Mouse (Mus musculus): ENCODE measurements around the gene Wasf1. TPM values are rescaled to one million over a fixed set of nuclear protein-coding genes. Genes with fewer than 3 reads are reported as not detected.

The Wasf1 gene
- polyA plus RNA-seq, 1 experiment from 2014 or later: 31.3 TPM

DNA sequence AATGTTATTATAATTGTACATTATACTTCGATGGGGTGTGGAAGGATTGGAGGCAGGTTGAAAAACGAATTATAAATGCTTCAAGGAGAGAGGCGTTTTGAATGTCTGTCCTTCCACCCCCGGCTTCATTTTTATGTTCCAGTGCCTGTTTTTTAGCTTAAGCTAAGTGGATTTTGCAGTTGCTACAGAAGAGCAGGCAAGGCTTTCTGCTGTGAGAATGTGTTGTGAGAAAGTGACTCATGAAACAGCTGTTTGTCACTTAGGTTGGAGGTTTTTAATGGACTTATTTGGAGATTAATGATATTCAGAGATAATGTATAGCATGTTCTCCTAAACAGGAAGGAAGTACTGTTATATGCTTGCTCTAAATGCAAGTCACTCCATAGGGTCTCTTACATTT is 5.9 kb downstream of the Wasf1 start:
- H3K9me3 ChIP-seq: no peaks in the 10 kb centered on the region
- H3K4me1 ChIP-seq (replicated peaks): peaks cover 2% of the 10 kb centered on the region; the same call in 1 of the 2 replicates
- H3K4me2 ChIP-seq: no peak overlapping the region
- WGBS: 77% methylated on average over 4 of the region's 4 CpGs
- ATAC-seq (ENCODE audit: insufficient number of reproducible peaks, insufficient read depth, low FRiP score, low TSS enrichment, low read depth): no peak
- no peaks in the 10 kb centered on the region for H3K36me3 ChIP-seq
- no peaks in the 10 kb centered on the region for H3K27me3 ChIP-seq
- H3K9ac ChIP-seq (replicated peaks): no peak overlapping the region
- H3K4me3 ChIP-seq (replicated peaks): no peak overlapping the region
- no peak overlapping the region for H3K27ac ChIP-seq

GRCm38 (mm10) chr10:40895765-40896164 is 12.5 kb downstream of the Wasf1 start:
- peaks cover 4% of the 10 kb centered on the region; the same call in 1 of the 2 replicates for H3K4me1 ChIP-seq (replicated peaks)
- H3K36me3 ChIP-seq: no peaks in the 10 kb centered on the region
- H3K9ac ChIP-seq (replicated peaks): no peak overlapping the region
- no peak overlapping the region for H3K27ac ChIP-seq
- no peaks in the 10 kb centered on the region for H3K27me3 ChIP-seq
- WGBS: 89% methylated on average over 12 of the region's 12 CpGs
- no peak for ATAC-seq (ENCODE audit: insufficient number of reproducible peaks, insufficient read depth, low FRiP score, low TSS enrichment, low read depth)
- H3K9me3 ChIP-seq: no peaks in the 10 kb centered on the region
- H3K4me2 ChIP-seq: no peak overlapping the region
- no peak overlapping the region for H3K4me3 ChIP-seq (replicated peaks)

GRCm38 (mm10) chr10:40896656-40897055 is 13.4 kb downstream of the Wasf1 start:
- H3K9ac ChIP-seq (replicated peaks): no peak overlapping the region
- H3K4me1 ChIP-seq (replicated peaks): peaks cover 4% of the 10 kb centered on the region; the same call in 1 of the 2 replicates
- H3K27me3 ChIP-seq: no peaks in the 10 kb centered on the region
- no peak overlapping the region for H3K4me3 ChIP-seq (replicated peaks)
- no peak overlapping the region for H3K4me2 ChIP-seq
- H3K9me3 ChIP-seq: no peaks in the 10 kb centered on the region
- ATAC-seq (ENCODE audit: insufficient number of reproducible peaks, insufficient read depth, low FRiP score, low TSS enrichment, low read depth): no peak
- no peaks in the 10 kb centered on the region for H3K36me3 ChIP-seq
- WGBS: 68% methylated on average over 5 of the region's 5 CpGs
- H3K27ac ChIP-seq: no peak overlapping the region

DNA sequence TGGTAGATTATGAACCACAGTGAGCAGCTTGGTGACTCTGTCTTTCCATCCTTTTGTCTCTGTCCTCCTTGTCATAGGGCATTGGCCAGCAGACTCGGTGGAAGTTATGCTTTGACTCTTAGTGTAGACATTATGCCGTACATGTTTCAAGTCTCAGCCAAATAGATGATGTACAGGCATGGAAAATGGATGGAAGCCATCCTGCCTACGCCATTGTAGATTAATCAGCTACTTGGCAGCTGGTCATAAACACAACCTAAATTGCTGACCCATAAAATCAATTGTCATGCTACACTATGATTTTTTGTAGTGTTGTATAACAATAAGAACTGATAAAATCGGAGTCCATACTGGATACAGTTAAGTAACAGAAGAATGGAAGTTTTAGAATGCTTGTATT is 18.5 kb downstream of the Wasf1 start:
- 89% methylated on average over 4 of the region's 4 CpGs for whole genome bisulfite sequencing
- H3K9me3 ChIP-seq: no peaks in the 10 kb centered on the region
- ATAC-seq (ENCODE audit: insufficient number of reproducible peaks, insufficient read depth, low FRiP score, low TSS enrichment, low read depth): no peak

DNA sequence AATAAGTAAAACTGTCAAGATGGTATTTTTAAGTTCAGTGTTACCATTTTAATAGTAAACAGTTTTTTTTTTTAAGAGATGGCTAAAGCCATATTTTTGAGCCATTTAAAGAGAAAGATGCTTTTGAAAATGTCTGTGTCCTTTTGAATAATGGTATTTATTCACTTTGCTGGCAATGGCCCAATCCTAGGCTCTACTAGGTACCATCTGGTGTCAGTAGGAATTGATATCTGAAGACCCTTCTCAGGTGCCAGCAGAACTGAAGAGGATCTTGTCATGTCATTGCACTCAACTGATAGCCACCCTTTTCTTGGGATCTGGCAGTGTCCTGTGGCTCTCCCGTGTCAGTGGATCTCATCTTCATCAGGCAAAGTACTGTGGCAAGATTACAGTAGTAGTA is 22.9 kb downstream of the Wasf1 start:
- 83% methylated on average over 1 of the region's 1 CpGs for WGBS

More for the DNA sequence above, 18.5 kb downstream of the Wasf1 start:
- Histone ChIP-seq H3K9ac (replicated peaks) (no peak overlapping the region), H3K4me3 (replicated peaks) (no peak overlapping the region), H3K4me1 (replicated peaks) (peaks cover under 1% of the 10 kb centered on the region; the same call in 1 of the 2 replicates), H3K27me3 (no peaks in the 10 kb centered on the region), H3K4me2 (no peak overlapping the region), H3K27ac (no peak overlapping the region), H3K36me3 (0 out of 2 replicates have a peak, but pooled peaks cover 4% of the 10 kb centered on the region)

DNA sequence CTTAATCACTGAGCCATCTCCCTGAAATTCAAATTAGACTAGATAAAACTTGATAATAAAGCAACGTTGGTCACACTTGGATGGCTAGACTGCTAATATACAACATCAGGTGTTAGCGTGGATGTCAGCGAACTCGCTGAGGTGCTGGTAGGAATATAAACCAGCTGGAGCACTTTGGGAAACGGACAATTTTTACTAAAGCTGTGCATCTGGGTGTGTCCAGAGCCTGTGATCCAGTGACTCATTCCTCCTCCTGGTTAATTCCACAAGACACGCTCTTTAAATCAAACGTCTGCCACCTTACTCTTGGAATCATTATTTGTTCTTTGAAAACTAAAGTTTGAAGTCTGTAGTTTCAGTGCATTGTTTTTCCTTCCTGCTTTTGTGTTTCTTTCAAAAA is 23.5 kb downstream of the Wasf1 start:
- Histone ChIP-seq H3K27me3 (no peaks in the 10 kb centered on the region), H3K9ac (replicated peaks) (no peak overlapping the region), H3K9me3 (no peaks in the 10 kb centered on the region), H3K27ac (no peak overlapping the region), H3K36me3 (0 out of 2 replicates have a peak, but pooled peaks cover 4% of the 10 kb centered on the region), H3K4me2 (no peak overlapping the region), H3K4me1 (replicated peaks) (no peaks in the 10 kb centered on the region; the same call in 1 of the 2 replicates), H3K4me3 (replicated peaks) (no peak overlapping the region)
- ATAC-seq (ENCODE audit: insufficient number of reproducible peaks, insufficient read depth, low FRiP score, low TSS enrichment, low read depth): no peak
- 75% methylated on average over 7 of the region's 7 CpGs for WGBS

More for the DNA sequence above, 22.9 kb downstream of the Wasf1 start:
- no peak for ATAC-seq (ENCODE audit: insufficient number of reproducible peaks, insufficient read depth, low FRiP score, low TSS enrichment, low read depth)
- Histone ChIP-seq H3K27me3 (no peaks in the 10 kb centered on the region), H3K36me3 (0 out of 2 replicates have a peak, but pooled peaks cover 4% of the 10 kb centered on the region), H3K4me3 (replicated peaks) (no peak overlapping the region), H3K9me3 (no peaks in the 10 kb centered on the region), H3K4me1 (replicated peaks) (no peaks in the 10 kb centered on the region; the same call in 1 of the 2 replicates), H3K27ac (no peak overlapping the region), H3K9ac (replicated peaks) (no peak overlapping the region), H3K4me2 (no peak overlapping the region)

GRCm38 (mm10) chr10:40908580-40908979 is 25.3 kb downstream of the Wasf1 start:
- 74% methylated on average over 2 of the region's 2 CpGs for WGBS
- no peak overlapping the region for H3K4me2 ChIP-seq
- no peaks in the 10 kb centered on the region for H3K27me3 ChIP-seq
- H3K4me1 ChIP-seq (replicated peaks): no peaks in the 10 kb centered on the region
- H3K27ac ChIP-seq: no peak overlapping the region
- no peaks in the 10 kb centered on the region for H3K9me3 ChIP-seq
- H3K36me3 ChIP-seq: 0 out of 2 replicates have a peak, but pooled peaks cover 8% of the 10 kb centered on the region
- H3K9ac ChIP-seq (replicated peaks): no peak overlapping the region
- no peak overlapping the region for H3K4me3 ChIP-seq (replicated peaks)
- no peak for ATAC-seq (ENCODE audit: insufficient number of reproducible peaks, insufficient read depth, low FRiP score, low TSS enrichment, low read depth)

DNA sequence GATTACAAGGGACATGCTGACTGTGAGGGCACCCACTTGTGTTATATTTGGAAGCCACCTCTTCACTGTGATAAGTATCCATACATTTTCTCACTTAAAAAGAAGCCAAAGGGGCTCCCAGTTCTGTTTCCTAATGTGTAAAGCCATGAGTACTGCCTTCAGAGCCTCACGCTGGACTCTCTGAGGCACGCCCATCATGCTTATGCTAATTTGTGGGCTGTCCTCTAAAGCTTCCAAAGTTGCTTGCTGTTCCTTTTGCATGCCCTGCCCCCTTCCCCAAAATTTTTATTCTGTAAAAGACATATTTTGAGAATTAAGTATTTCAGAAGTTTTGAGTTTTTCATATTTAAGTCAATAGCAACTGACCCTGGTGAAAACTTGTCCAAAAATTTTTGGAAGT is 27.5 kb downstream of the Wasf1 start:
- no peak overlapping the region for H3K27ac ChIP-seq
- no peak overlapping the region for H3K4me2 ChIP-seq
- H3K9me3 ChIP-seq: no peaks in the 10 kb centered on the region
- WGBS: 76% methylated on average over 2 of the region's 2 CpGs
- H3K27me3 ChIP-seq: no peaks in the 10 kb centered on the region
- no peak overlapping the region for H3K9ac ChIP-seq (replicated peaks)
- ATAC-seq (ENCODE audit: insufficient number of reproducible peaks, insufficient read depth, low FRiP score, low TSS enrichment, low read depth): no peak
- 0 out of 2 replicates have a peak, but pooled peaks cover 4% of the 10 kb centered on the region for H3K36me3 ChIP-seq
- H3K4me3 ChIP-seq (replicated peaks): no peak overlapping the region
- H3K4me1 ChIP-seq (replicated peaks): no peaks in the 10 kb centered on the region

GRCm38 (mm10) chr10:40915240-40915639 is 32.0 kb downstream of the Wasf1 start:
- Histone ChIP-seq H3K9ac (replicated peaks) (no peak overlapping the region), H3K4me3 (replicated peaks) (no peak overlapping the region), H3K9me3 (no peaks in the 10 kb centered on the region), H3K4me1 (replicated peaks) (no peaks in the 10 kb centered on the region), H3K36me3 (0 out of 2 replicates have a peak, but pooled peaks cover 4% of the 10 kb centered on the region), H3K27me3 (no peaks in the 10 kb centered on the region), H3K27ac (no peak overlapping the region), H3K4me2 (no peak overlapping the region)
- 89% methylated on average over 2 of the region's 2 CpGs for WGBS
- ATAC-seq (ENCODE audit: insufficient number of reproducible peaks, insufficient read depth, low FRiP score, low TSS enrichment, low read depth): no peak

DNA sequence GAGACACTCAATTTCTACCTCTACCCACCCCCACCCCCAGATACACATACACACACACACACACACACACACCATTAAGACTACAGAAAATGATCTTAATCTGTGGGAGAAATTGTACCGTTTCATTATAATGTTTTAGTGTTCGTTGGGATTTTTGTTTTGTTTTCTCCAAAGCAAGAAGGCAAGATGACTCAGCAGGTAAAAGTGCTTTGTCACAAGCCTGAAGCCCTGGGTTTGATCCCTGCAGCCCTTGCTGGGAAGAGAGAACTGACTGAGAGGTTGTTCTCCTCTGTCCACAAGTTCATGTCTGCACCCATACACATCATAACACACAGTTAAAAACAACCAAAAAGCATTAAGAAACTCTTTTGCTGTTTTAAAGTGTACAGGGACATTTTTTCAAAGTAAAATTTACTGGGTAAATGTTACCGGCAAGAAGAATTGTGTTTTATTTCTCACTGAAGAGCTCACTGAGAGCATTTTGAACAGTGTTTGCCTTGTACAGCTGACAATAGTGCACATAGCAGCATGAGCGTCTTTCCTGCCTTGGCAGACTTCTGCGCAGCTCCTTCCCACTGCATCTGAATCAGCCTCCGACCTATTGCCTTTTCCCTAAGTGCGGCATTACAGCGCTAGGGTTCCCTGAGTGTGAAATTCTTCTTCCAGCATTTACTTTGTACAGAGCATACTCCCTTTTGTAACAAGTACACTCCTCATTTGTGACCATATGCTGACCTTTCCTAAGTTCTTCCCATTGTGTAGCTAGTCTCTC is 35.6 kb downstream of the Wasf1 start:
- no peak for ATAC-seq (ENCODE audit: insufficient number of reproducible peaks, insufficient read depth, low FRiP score, low TSS enrichment, low read depth)

GRCm38 (mm10) chr10:40919464-40919863 is 36.2 kb downstream of the Wasf1 start:
- H3K9ac ChIP-seq (replicated peaks): no peak overlapping the region
- no peaks in the 10 kb centered on the region for H3K27me3 ChIP-seq
- H3K36me3 ChIP-seq: peaks cover 8% of the 10 kb centered on the region; the same call in 1 of the 2 replicates
- H3K4me1 ChIP-seq (replicated peaks): no peaks in the 10 kb centered on the region
- H3K27ac ChIP-seq: no peak overlapping the region
- H3K4me2 ChIP-seq: no peak overlapping the region
- H3K9me3 ChIP-seq: no peaks in the 10 kb centered on the region
- ATAC-seq (ENCODE audit: insufficient number of reproducible peaks, insufficient read depth, low FRiP score, low TSS enrichment, low read depth): no peak
- H3K4me3 ChIP-seq (replicated peaks): no peak overlapping the region
- WGBS: 83% methylated on average over 6 of the region's 6 CpGs

More for the DNA sequence above, 35.6 kb downstream of the Wasf1 start:
- WGBS: 88% methylated on average over 8 of the region's 8 CpGs
- no peaks in the 10 kb centered on the region for H3K27me3 ChIP-seq
- H3K36me3 ChIP-seq: peaks cover 8% of the 10 kb centered on the region; the same call in 1 of the 2 replicates
- H3K4me3 ChIP-seq (replicated peaks): no peak overlapping the region
- H3K9me3 ChIP-seq: no peaks in the 10 kb centered on the region
- H3K4me2 ChIP-seq: no peak overlapping the region
- no peak overlapping the region for H3K9ac ChIP-seq (replicated peaks)
- no peak overlapping the region for H3K27ac ChIP-seq
- no peaks in the 10 kb centered on the region for H3K4me1 ChIP-seq (replicated peaks)

All from limb, embryonic 12.5 days (tissue).